Mouse (Mus musculus): ENCODE measurements around the gene Echs1. TPM values are rescaled to one million over a fixed set of nuclear protein-coding genes. Genes with fewer than 3 reads are reported as not detected.
A peak's percentile ranks its signal among the peaks of the same experiment; 100 is the strongest.

The Echs1 gene
- polyA plus RNA-seq (2015; fragmentation: Nextera tagmentation; extraction: Ambion mirVana) = 112 and 120 TPM in 2 replicates

DNA sequence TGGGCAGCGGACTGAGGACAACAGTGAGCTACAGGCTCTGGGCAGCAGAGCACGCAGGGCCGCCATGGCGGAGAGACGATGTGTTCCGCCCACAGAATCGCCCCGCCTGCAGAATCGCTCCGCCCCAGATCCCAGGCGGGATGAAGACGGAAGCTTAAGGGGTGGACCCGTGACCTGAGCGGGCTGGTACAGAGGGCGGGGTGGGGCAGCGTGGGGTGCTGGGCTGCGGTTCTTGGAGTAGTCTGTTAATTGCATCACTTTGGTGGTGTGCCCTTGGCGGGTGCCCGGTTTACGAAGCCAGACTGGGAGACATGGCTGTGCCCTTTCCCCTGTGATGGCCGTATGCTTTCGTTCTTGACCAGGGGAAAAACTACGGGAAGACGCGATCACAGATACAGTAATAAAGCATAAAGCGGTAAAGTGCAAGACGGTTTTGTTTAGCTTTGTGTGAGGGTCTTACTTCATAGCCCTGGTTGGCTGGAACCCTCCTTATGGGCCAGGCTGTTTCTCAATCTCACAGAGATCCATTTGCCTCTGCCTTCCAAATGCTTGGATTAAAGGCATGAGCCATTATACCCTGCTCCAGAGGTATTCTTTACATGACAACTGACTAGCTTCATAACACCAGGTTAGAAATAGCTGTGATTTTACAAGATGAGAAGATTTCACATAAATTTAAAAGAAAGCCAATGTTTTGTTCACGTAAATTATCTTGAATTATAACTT, at the start of gene Echs1:
Gene Echs1, minus strand, starts transcription at position 148 of the 726 bp plus-strand sequence.
- peak within 1 kb of the TSS; percentile 91 for H3K4me3 ChIP-seq
- 3% methylated on average over 28 of the region's 28 CpGs for WGBS
- H3K4me2 ChIP-seq (replicated peaks) = peak within 1 kb of the TSS; percentile 93
- peak within 1 kb of the TSS; percentile 92 for H3K9ac ChIP-seq (replicated peaks)
- no peaks in the 10 kb centered on the region for H3K9me3 ChIP-seq
- H3K27ac ChIP-seq (replicated peaks) = peak within 1 kb of the TSS; percentile 82
- peaks cover 12% of the 10 kb centered on the region for H3K4me1 ChIP-seq
- ATAC-seq (replicated peaks) = peak; percentile 95
- no peaks in the 10 kb centered on the region for H3K27me3 ChIP-seq
- peaks cover 13% of the 10 kb centered on the region for H3K36me3 ChIP-seq

DNA sequence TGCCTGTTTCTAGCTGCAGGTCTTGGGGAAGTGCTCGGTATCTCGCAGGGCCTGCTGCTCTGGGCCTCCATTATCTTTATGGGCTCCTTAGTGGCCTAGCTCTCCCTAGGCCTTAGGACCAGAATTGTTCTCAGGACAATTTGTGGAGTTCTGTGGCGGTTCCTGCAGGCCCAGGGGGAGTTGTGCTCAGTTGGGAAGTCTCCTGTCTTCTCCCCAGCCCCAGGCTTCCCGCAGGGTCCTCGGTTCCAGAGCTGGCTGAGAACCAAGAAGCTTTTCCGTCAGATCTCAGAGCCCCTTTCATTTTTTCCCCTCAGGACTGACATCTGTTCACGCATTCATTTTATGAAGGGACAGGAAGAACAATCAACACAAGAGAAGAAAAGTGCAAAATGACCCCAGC, 48.4 kb upstream of the Echs1 start, which contains the start of gene Olfr522:
Gene Olfr522, minus strand, starts transcription at position 101 of the 400 bp plus-strand sequence.
- H3K36me3 ChIP-seq = no peaks in the 10 kb centered on the region
- H3K4me1 ChIP-seq = no peaks in the 10 kb centered on the region
- H3K4me2 ChIP-seq (replicated peaks) = no peak within 1 kb of the TSS
- no peak for ATAC-seq (replicated peaks)
- WGBS = 72% methylated on average over 7 of the region's 7 CpGs
- H3K9me3 ChIP-seq = no peaks in the 10 kb centered on the region
- no peak within 1 kb of the TSS for H3K4me3 ChIP-seq
- H3K27me3 ChIP-seq = no peaks in the 10 kb centered on the region
- H3K27ac ChIP-seq (replicated peaks) = no peak within 1 kb of the TSS
- H3K9ac ChIP-seq (replicated peaks) = no peak within 1 kb of the TSS

DNA sequence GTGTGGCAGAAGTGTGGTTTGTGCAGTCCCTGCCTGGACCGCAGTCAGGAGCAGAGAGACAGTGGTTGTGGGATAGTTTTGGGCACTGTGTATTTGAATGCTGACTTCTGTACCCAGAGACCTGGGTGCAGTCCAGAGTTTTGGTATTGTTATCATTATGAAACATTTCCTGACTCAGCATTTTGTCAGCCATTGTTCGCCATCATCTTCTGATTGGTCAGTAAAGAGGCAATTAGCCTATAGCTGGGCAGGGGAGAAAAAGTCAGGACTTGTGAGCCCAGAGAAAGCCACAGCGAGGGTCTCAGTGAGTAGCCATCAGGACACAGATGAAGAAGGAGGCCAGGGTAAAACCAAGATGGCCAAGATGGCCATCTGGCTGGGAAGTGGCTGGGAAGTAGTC, 44.1 kb upstream of the Echs1 start:
- no peaks in the 10 kb centered on the region for H3K27me3 ChIP-seq
- no peaks in the 10 kb centered on the region for H3K9me3 ChIP-seq
- no peak for ATAC-seq (replicated peaks)
- no peak overlapping the region for H3K4me2 ChIP-seq (replicated peaks)
- H3K4me1 ChIP-seq = no peaks in the 10 kb centered on the region
- H3K9ac ChIP-seq (replicated peaks) = no peak overlapping the region
- H3K27ac ChIP-seq (replicated peaks) = no peak overlapping the region
- H3K36me3 ChIP-seq = no peaks in the 10 kb centered on the region
- WGBS = 73% methylated on average over 3 of the region's 3 CpGs
- H3K4me3 ChIP-seq = no peak overlapping the region

DNA sequence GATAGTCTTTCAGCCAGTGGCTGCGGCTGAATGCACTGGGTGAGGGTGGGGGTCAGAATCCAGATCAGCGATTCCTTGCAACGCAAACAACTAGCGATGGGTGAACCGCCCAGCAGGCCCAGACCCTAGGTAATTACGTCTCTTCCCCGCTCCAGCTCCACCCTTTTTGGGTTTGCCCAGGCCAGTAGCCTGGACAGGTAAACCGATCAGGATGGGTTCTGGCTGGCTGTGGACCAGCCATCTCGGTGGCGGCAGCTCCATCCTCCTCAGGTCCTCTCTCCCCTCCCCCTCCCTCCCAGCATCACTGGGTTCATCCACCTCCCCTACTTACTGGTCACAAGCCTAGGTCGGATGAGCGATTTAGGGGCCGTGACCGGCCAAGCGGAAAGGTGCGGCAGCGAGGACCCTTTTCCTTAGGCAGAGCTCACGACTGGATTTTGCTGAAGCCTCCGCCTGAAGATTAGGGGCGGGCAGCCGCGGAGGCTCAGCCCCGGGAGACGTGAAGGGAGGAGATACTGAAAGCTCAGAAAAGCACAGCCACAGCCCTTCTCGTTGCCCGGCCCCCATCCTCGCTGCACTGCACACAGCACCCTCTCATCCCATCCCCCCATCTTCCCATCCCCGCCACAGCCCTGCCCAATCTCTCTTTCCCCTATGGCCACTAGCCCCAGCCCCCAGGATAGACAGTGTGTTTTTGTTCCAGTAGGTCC, 38.1 kb upstream of the Echs1 start, which contains the start of gene Sprn:
Gene Sprn, minus strand, starts transcription at position 660 of the 710 bp plus-strand sequence.
- Histone ChIP-seq H3K27me3 (peaks cover 8% of the 10 kb centered on the region; the same call in 1 of the 2 replicates), H3K4me1 (peaks cover 8% of the 10 kb centered on the region), H3K4me2 (replicated peaks) (peak within 1 kb of the TSS; percentile 61), H3K36me3 (no peaks in the 10 kb centered on the region), H3K4me3 (peak within 1 kb of the TSS; percentile 46), H3K27ac (replicated peaks) (peak within 1 kb of the TSS; percentile 50), H3K9ac (replicated peaks) (peak within 1 kb of the TSS; percentile 47), H3K9me3 (no peaks in the 10 kb centered on the region)
- WGBS = 2% methylated on average over 28 of the region's 28 CpGs
- ATAC-seq (replicated peaks) = peak; percentile 79

DNA sequence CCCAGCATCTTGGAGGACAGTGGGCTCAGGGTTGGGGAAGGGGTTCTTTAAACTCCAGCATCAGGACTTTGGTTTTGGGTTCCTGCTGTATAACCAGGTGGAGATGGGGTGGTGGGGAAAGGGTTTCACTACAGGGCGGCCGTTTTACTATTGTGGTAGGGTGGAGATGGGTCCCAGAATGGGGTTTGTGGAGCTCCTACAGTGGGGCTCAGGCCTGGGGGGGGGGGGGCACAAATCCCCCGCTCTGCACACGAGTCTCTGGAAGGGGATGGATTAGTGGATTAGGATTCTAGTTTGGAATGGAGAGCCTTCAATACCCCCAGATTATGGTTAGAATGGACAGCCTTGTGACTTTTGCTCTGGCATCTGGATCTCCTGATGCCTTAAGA, 37.5 kb upstream of the Echs1 start:
- peak overlapping the region; percentile 46 for H3K4me3 ChIP-seq
- peaks cover 8% of the 10 kb centered on the region for H3K4me1 ChIP-seq
- WGBS = 12% methylated on average over 4 of the region's 4 CpGs
- H3K27me3 ChIP-seq = peaks cover 8% of the 10 kb centered on the region; the same call in 1 of the 2 replicates
- no peaks in the 10 kb centered on the region for H3K9me3 ChIP-seq
- no peak overlapping the region; the same call in 1 of the 2 replicates for H3K27ac ChIP-seq (replicated peaks)
- H3K4me2 ChIP-seq (replicated peaks) = peak overlapping the region; percentile 61
- peak overlapping the region; percentile 47 for H3K9ac ChIP-seq (replicated peaks)
- ATAC-seq (replicated peaks) = peak; percentile 35
- H3K36me3 ChIP-seq = no peaks in the 10 kb centered on the region

DNA sequence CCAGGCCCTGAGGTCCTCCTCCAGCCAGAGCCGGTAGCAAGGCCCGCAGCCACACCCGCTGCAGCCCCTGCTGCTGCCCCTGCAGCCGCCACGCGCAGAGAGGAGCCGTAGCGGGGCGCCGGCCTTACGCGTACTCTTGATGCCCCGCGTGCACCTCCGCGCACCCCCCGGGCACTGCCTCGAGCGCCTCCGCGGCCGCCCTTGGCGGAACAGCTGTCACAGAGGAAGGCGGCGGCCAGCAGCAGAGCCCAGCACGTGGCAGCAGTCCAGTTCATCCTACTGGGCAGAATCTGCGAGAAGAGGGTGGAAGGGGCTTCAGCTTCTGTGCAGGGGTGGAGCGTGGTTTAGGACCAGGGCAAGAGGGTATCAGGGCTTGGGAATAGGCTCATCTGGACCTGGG, 37.1 kb upstream of the Echs1 start:
- Histone ChIP-seq H3K27me3 (peaks cover 8% of the 10 kb centered on the region; the same call in 1 of the 2 replicates), H3K27ac (replicated peaks) (no peak overlapping the region), H3K4me2 (replicated peaks) (peak overlapping the region; percentile 61), H3K4me3 (peak overlapping the region; percentile 46), H3K4me1 (peaks cover 8% of the 10 kb centered on the region), H3K9ac (replicated peaks) (peak overlapping the region; percentile 41), H3K9me3 (no peaks in the 10 kb centered on the region), H3K36me3 (no peaks in the 10 kb centered on the region)
- WGBS = 8% methylated on average over 28 of the region's 28 CpGs
- ATAC-seq (replicated peaks) = peak; percentile 24

DNA sequence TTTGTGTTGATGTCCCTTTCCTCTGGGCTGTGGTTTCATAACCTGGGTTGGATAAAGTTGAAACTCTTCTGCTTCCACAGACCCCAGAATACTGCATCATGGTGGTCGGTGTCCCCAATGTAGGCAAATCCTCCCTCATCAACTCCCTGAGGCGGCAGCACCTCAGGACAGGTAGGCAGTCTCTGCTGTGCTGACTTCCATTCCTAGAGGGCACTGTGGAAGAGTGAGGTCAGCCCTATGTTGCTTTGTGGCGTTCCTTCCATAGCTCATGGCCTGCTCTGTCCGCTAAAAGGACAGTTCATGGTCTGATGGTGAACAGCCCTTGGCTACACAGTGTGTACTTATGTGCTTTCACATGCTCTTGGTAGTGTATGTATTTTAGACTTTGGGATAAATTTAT, 28.3 kb upstream of the Echs1 start:
- Histone ChIP-seq H3K36me3 (no peaks in the 10 kb centered on the region), H3K27me3 (no peaks in the 10 kb centered on the region), H3K9me3 (no peaks in the 10 kb centered on the region), H3K4me1 (peaks cover 3% of the 10 kb centered on the region; the same call in 1 of the 2 replicates), H3K9ac (replicated peaks) (no peak overlapping the region), H3K27ac (replicated peaks) (no peak overlapping the region), H3K4me3 (no peak overlapping the region), H3K4me2 (replicated peaks) (no peak overlapping the region)
- 88% methylated on average over 4 of the region's 4 CpGs for WGBS
- no peak for ATAC-seq (replicated peaks)

DNA sequence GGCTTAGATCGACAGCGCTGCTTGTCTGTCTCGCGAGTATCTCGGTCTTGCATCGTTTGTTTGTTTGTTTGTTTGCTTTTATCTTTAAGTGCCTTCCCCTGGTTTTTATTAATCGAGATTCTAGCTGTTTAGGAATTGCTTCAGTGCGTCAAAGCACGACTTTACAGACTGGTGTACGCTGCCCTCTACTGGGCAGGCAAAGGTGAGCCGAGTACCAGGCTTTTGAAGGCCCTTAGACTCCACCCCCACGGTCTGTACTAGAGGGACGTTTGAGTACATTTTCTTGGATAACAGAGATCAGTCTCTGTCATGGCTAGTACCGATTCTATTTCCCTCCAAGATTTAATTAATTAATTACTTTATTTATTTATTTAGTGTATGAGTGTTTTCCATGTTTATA, 25.1 kb upstream of the Echs1 start:
- Histone ChIP-seq H3K9ac (replicated peaks) (no peak overlapping the region), H3K9me3 (no peaks in the 10 kb centered on the region), H3K4me1 (peaks cover 12% of the 10 kb centered on the region), H3K27me3 (no peaks in the 10 kb centered on the region), H3K4me3 (no peak overlapping the region), H3K4me2 (replicated peaks) (no peak overlapping the region), H3K27ac (replicated peaks) (no peak overlapping the region), H3K36me3 (no peaks in the 10 kb centered on the region)
- no peak for ATAC-seq (replicated peaks)
- WGBS = 7% methylated on average over 14 of the region's 14 CpGs

DNA sequence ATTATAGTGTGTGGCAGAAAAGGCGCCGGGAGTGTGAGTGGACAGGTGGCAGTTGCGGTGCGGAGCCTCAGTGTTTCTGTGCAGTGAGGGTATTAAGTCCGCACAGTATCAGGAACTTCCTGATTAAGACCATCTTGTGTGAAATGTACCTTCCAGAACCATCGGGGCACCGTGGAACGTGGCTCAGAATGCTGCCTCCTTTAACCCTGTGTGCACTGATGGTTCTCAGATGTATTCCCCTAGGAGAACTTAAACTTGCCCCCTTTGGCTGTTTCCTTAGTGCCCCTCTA, 21.7 kb upstream of the Echs1 start:
- H3K9me3 ChIP-seq = no peaks in the 10 kb centered on the region
- no peak; the same call in 1 of the 2 replicates for ATAC-seq (replicated peaks)
- peak overlapping the region; percentile 63 for H3K4me3 ChIP-seq
- H3K36me3 ChIP-seq = no peaks in the 10 kb centered on the region
- H3K27me3 ChIP-seq = no peaks in the 10 kb centered on the region
- peak overlapping the region; percentile 79 for H3K4me2 ChIP-seq (replicated peaks)
- peaks cover 12% of the 10 kb centered on the region for H3K4me1 ChIP-seq
- under 1% methylated on average over 8 of the region's 8 CpGs for WGBS
- peak overlapping the region; percentile 68 for H3K9ac ChIP-seq (replicated peaks)
- H3K27ac ChIP-seq (replicated peaks) = peak overlapping the region; percentile 70; the same call in 1 of the 2 replicates

DNA sequence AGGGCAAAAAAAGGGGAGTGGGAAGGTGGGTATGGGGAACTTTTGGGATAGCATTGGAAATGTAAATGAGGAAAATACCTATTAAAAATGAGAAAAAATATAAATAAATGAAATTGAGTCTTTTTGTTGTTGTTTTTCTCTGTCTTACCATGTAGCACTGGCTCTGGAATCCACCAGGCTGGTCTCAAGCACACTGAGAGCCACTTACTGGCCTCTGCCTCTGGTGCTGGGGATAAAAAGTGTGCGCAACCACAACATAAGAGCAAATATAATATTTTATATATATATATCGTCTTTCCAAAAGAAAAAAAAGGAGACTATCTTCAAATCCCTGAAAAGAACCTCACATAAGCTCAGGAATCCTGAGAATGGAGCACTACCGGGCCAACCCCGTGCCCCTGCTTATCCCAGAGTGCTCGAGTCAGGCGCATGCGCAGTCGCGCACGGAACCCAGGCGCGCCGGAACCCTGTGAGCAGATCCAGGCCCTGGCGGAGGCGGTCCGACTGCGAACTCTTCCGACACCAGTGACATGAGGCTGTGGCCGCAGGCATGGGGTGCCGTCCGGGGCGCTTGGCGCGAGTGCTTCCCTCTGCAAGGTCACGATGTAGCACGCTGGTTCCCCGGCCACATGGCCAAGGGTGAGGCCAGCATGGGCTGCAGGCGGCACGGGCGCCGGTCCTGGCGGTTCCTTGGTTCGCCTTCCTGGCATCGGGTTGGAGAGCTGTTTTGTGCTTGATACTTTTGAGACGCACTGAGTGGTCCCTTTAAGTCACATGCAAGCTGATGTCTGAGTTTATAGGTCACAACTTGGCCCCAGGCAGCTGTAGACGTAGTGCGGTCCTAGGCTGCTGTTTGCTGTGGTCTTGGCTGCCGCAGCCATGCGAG, 21.1 kb upstream of the Echs1 start, which contains the start of gene Mtg1:
Gene Mtg1, plus strand, starts transcription at position 430 of the 886 bp plus-strand sequence.
- no peaks in the 10 kb centered on the region for H3K27me3 ChIP-seq
- peak within 1 kb of the TSS; percentile 63 for H3K4me3 ChIP-seq
- H3K9me3 ChIP-seq = no peaks in the 10 kb centered on the region
- ATAC-seq (replicated peaks) = peak; percentile 98
- WGBS = 2% methylated on average over 39 of the region's 39 CpGs
- H3K4me1 ChIP-seq = peaks cover 12% of the 10 kb centered on the region
- peak within 1 kb of the TSS; percentile 68 for H3K9ac ChIP-seq (replicated peaks)
- H3K4me2 ChIP-seq (replicated peaks) = peak within 1 kb of the TSS; percentile 79
- H3K36me3 ChIP-seq = no peaks in the 10 kb centered on the region
- peak within 1 kb of the TSS; percentile 70 for H3K27ac ChIP-seq (replicated peaks)

DNA sequence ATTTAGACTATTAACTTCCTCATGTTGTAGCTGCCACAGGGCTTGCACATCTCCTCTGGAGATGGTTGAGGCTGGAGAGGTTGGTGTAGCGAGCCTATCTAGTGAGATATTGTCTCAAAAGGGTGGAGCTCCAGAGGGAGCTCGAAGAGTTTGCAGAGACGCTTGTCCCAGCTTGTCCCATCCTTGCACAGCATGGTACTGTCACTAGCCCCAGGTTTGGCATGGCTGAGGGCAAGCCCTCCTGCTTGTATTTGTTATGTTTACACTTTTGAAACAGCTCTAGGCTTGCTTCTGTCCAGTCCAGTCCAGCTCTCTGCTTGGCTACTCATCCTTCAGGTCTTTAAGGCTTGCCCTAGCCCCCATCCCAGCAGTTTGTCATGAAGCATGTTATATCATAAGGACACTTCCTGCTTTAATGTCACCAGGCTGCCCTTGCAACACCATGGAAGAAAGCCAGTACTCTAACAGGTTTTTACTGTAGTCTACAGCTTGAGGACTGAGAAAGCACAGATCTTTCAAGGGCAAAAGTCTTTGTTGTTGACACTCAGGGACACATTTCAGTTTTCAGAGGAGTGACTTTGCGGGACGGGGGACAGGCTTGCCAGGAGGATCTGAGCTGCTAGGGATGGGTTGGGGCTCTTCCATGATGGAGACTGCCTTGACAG, 19.0 kb upstream of the Echs1 start:
- 93% methylated on average over 5 of the region's 5 CpGs for WGBS
- no peak overlapping the region for H3K9ac ChIP-seq (replicated peaks)
- no peaks in the 10 kb centered on the region for H3K27me3 ChIP-seq
- H3K36me3 ChIP-seq = no peaks in the 10 kb centered on the region
- no peak for ATAC-seq (replicated peaks)
- no peak overlapping the region for H3K4me3 ChIP-seq
- H3K27ac ChIP-seq (replicated peaks) = no peak overlapping the region
- H3K9me3 ChIP-seq = no peaks in the 10 kb centered on the region
- H3K4me1 ChIP-seq = peaks cover 9% of the 10 kb centered on the region
- H3K4me2 ChIP-seq (replicated peaks) = no peak overlapping the region

Measured in forebrain, embryonic 15.5 days (tissue).